Comparison of ENCODE assay signal across 8 mouse cellular contexts in genomic region chr10:31504134-31504551, GRCm38 (mm10). TPM values are rescaled to one million over a fixed set of nuclear protein-coding genes. Genes with fewer than 3 reads are reported as not detected.
DNase-seq lines count a peak whose midpoint lies in the region; ATAC-seq and TF ChIP-seq lines count a peak whose summit lies in the region.

No protein-coding gene starts in this region.

- no peak overlapping the region for H3K27ac ChIP-seq in lung, postnatal 0 days (ENCODE audit: low read length)

- peak; percentile 47 for TF ChIP-seq CTCF in lung, postnatal 0 days (IDR thresholded peaks at IDR 0.05)

- intact Hi-C loops in heart, postnatal 14 days (cut with DNase I): no loop called here

- H3K27me3 ChIP-seq in lung, postnatal 0 days (replicated peaks; ENCODE audit: insufficient read depth, low read length): no peaks in the 10 kb centered on the region

- 55% methylated on average over 3 of the region's 3 CpGs for WGBS in lung, postnatal 0 days

- no peaks in the 10 kb centered on the region for H3K4me1 ChIP-seq in lung, postnatal 0 days (ENCODE audit: insufficient read depth, low read depth, low read length)

- no peak overlapping the region for H3K9ac ChIP-seq in lung, postnatal 0 days (replicated peaks; ENCODE audit: low read depth)

- no peak overlapping the region for H3K4me2 ChIP-seq in lung, postnatal 0 days (replicated peaks; ENCODE audit: low read depth, low read length)

- no peak for TF ChIP-seq EP300 in lung, postnatal 0 days (IDR thresholded peaks at IDR 0.05)

- peak; percentile 48 for ATAC-seq in lung, postnatal 0 days
- ATAC-seq in CD4-positive, CD25-positive, alpha-beta regulatory T cell, adult 4 months: no peak

- peak; percentile 50 for DNase-seq in adrenal gland, postnatal 14 days
- no peak for DNase-seq in adrenal gland, postnatal 4 days (ENCODE audit: low spot score in 2 of 2)
- peak; percentile 6 for DNase-seq in retina, postnatal 1 day
- no peak for DNase-seq in retina, embryonic 14.5 days (ENCODE audit: low spot score)
- peak; percentile 15 to 29 for DNase-seq in heart, postnatal 14 days
- DNase-seq in lung, postnatal 0 days (ENCODE audit: low spot score): peak; percentile 32
- peak; percentile 73 for DNase-seq in telencephalon, adult 2 months (ENCODE audit: low read depth, low spot score)

- H3K4me3 ChIP-seq in lung, postnatal 0 days (ENCODE audit: low read depth, low read length): no peak overlapping the region

- no peaks in the 10 kb centered on the region for H3K9me3 ChIP-seq in lung, postnatal 0 days (ENCODE audit: low read length)

- H3K36me3 ChIP-seq in lung, postnatal 0 days (ENCODE audit: insufficient read depth, low read length): no peaks in the 10 kb centered on the region

RNA-seq across cellular contexts. Expression of gene Tpd52l1, which starts 58.4 kb away (rescaled TPM):
- 27.2 and 29.6 TPM in 2 replicates for total RNA-seq in adrenal gland, postnatal 14 days (2021)
- 10 to 100 TPM; 44.4 to 52.4 TPM for total RNA-seq in adrenal gland, postnatal 4 days (2021)
- total RNA-seq in heart, postnatal 14 days (2021): 1 to 10 TPM; 2.1 to 2.7 TPM
- polyA plus RNA-seq in lung, postnatal 0 days (2015; fragmentation: Nextera tagmentation; extraction: Ambion mirVana): 5.1 and 7.7 TPM in 2 replicates
- not detected for polyA plus RNA-seq in CD4-positive, CD25-positive, alpha-beta regulatory T cell, adult 4 months (2017; shearing (Covaris generic))

Comparison
In these comparisons a context has a peak if more than half of its experiments do, and no peak if none do; other contexts are left out.
1. DNase-seq: peak in adrenal gland, postnatal 14 days (single experiment), retina, postnatal 1 day (single experiment), heart, postnatal 14 days (2 of 2), lung, postnatal 0 days (single experiment) and telencephalon, adult 2 months (single experiment); none in adrenal gland, postnatal 4 days (0 of 2) and retina, embryonic 14.5 days (single experiment).